In genomic region chr5:64877235-64878026, GRCm38 (mm10) we compare ENCODE assay signal across 9 mouse cellular contexts. TPM values are rescaled to one million over a fixed set of nuclear protein-coding genes. Genes with fewer than 3 reads are reported as not detected.
DNase-seq lines count a peak whose midpoint lies in the region; ATAC-seq and TF ChIP-seq lines count a peak whose summit lies in the region.
"Had no signal": no experiment of that assay in that cellular context is flagged by ENCODE, and none has a peak within 500 bp of the region (broad histone marks: within the 10 kb centered on the region; RNA-seq: fewer than 3 reads in every experiment).

No protein-coding gene starts in this region.

- no peak for DNase-seq in layer of hippocampus, adult 2 months (ENCODE audit: low spot score in 2 of 2)
- DNase-seq in layer of hippocampus, adult 9-10 months (ENCODE audit: low spot score), result no peak
- DNase-seq in limb, embryonic 11.5 days (ENCODE audit: low spot score), result peak; percentile 41
- DNase-seq in spleen, postnatal 14 days (ENCODE audit: low spot score in 2 of 2), result no peak
- no peak for DNase-seq in right cerebral cortex, postnatal 36 days (ENCODE audit: low spot score in 2 of 2)
- no peak for DNase-seq in gastrocnemius, postnatal 10 days

- peaks cover 35% of the 10 kb centered on the region for H3K4me1 ChIP-seq in embryonic facial prominence, embryonic 13.5 days
- peaks cover 27% of the 10 kb centered on the region for H3K4me1 ChIP-seq in limb, embryonic 11.5 days (ENCODE audit: control insufficient read depth, insufficient read depth, low read length)
- H3K4me1 ChIP-seq in stomach, embryonic 14.5 days (ENCODE audit: control insufficient read depth, insufficient read depth, low read length), result peaks cover 23% of the 10 kb centered on the region

- H3K9ac ChIP-seq in embryonic facial prominence, embryonic 13.5 days, result no peak overlapping the region
- H3K9ac ChIP-seq in limb, embryonic 11.5 days (ENCODE audit: low read length), result 0 out of 2 replicates have a peak overlapping the region, but pooled peaks have one; percentile 7
- H3K9ac ChIP-seq in stomach, embryonic 14.5 days (replicated peaks; ENCODE audit: low read depth, low read length), result no peak overlapping the region

- H3K9me3 ChIP-seq in embryonic facial prominence, embryonic 13.5 days, result no peaks in the 10 kb centered on the region
- H3K9me3 ChIP-seq in limb, embryonic 11.5 days (ENCODE audit: control insufficient read depth, low read length), result no peaks in the 10 kb centered on the region
- H3K9me3 ChIP-seq in stomach, embryonic 14.5 days (ENCODE audit: control insufficient read depth, low read depth, low read length), result peaks cover 9% of the 10 kb centered on the region; the same call in 1 of the 2 replicates
- H3K9me3 ChIP-seq: megakaryocyte, embryonic 14.5 days had no signal

- no peak overlapping the region for H3K4me3 ChIP-seq in layer of hippocampus, adult 2 months
- no peak overlapping the region for H3K4me3 ChIP-seq in embryonic facial prominence, embryonic 13.5 days
- H3K4me3 ChIP-seq in limb, embryonic 11.5 days (ENCODE audit: low read depth, low read length), result no peak overlapping the region
- H3K4me3 ChIP-seq in stomach, embryonic 14.5 days (ENCODE audit: low read depth, low read length), result no peak overlapping the region
- H3K4me3 ChIP-seq: megakaryocyte, embryonic 14.5 days had no signal

- no peaks in the 10 kb centered on the region for H3K36me3 ChIP-seq in embryonic facial prominence, embryonic 13.5 days
- no peaks in the 10 kb centered on the region for H3K36me3 ChIP-seq in limb, embryonic 11.5 days (ENCODE audit: control insufficient read depth, insufficient read depth, low read length)
- H3K36me3 ChIP-seq in stomach, embryonic 14.5 days (ENCODE audit: control insufficient read depth, insufficient read depth, low read length), result no peaks in the 10 kb centered on the region

- TF ChIP-seq CTCF in layer of hippocampus, adult 2 months (conservative IDR thresholded peaks at IDR 0.05), result peak; percentile 39

- WGBS in embryonic facial prominence, embryonic 13.5 days, result 15% methylated on average over 15 of the region's 15 CpGs
- WGBS in limb, embryonic 11.5 days, result 38% methylated on average over 15 of the region's 15 CpGs
- 33% methylated on average over 15 of the region's 15 CpGs for WGBS in stomach, embryonic 14.5 days

- H3K27me3 ChIP-seq in embryonic facial prominence, embryonic 13.5 days, result no peaks in the 10 kb centered on the region
- H3K27me3 ChIP-seq in limb, embryonic 11.5 days (ENCODE audit: control insufficient read depth, insufficient read depth, low read length), result no peaks in the 10 kb centered on the region
- H3K27me3 ChIP-seq in stomach, embryonic 14.5 days (ENCODE audit: control insufficient read depth, insufficient read depth, low read length), result no peaks in the 10 kb centered on the region

- ATAC-seq in embryonic facial prominence, embryonic 13.5 days (ENCODE audit: insufficient number of reproducible peaks, insufficient read depth, low FRiP score, low TSS enrichment, low read depth), result no peak
- no peak for ATAC-seq in limb, embryonic 11.5 days (ENCODE audit: insufficient number of reproducible peaks, low FRiP score, low TSS enrichment, low read depth)
- no peak for ATAC-seq in stomach, embryonic 14.5 days (ENCODE audit: insufficient number of reproducible peaks, insufficient read depth, low FRiP score, low read depth)

- no peak overlapping the region for H3K4me2 ChIP-seq in embryonic facial prominence, embryonic 13.5 days
- H3K4me2 ChIP-seq in limb, embryonic 11.5 days (ENCODE audit: low read depth, severe bottlenecking), result no peak overlapping the region
- H3K4me2 ChIP-seq in stomach, embryonic 14.5 days (replicated peaks; ENCODE audit: low read depth, low read length), result no peak overlapping the region

- H3K27ac ChIP-seq in layer of hippocampus, adult 2 months, result peak overlapping the region; percentile 78
- H3K27ac ChIP-seq in embryonic facial prominence, embryonic 13.5 days, result peak overlapping the region; percentile 85
- H3K27ac ChIP-seq in limb, embryonic 11.5 days (replicated peaks; ENCODE audit: low read depth, low read length), result peak overlapping the region; percentile 75
- peak overlapping the region; percentile 81; the same call in 1 of the 2 replicates for H3K27ac ChIP-seq in stomach, embryonic 14.5 days (ENCODE audit: low read length)

RNA-seq across cellular contexts. Expression of gene Tlr1, which starts 55.9 kb away (rescaled TPM):
- total RNA-seq in layer of hippocampus, adult 2 months (2021), result under 1 TPM; 0.44 to 0.59 TPM
- polyA plus RNA-seq in embryonic facial prominence, embryonic 13.5 days (2015; fragmentation: Nextera tagmentation; extraction: Ambion mirVana), result 0.72 and 0.76 TPM in 2 replicates
- 0.23 and 0.36 TPM in 2 replicates for polyA plus RNA-seq in limb, embryonic 11.5 days (2014; fragmentation: Nextera tagmentation; extraction: Ambion mirVana)
- 0.91 and 1.6 TPM in 2 replicates for polyA plus RNA-seq in stomach, embryonic 14.5 days (2014; fragmentation: Nextera tagmentation; extraction: Ambion mirVana)
- under 1 TPM; 0.68 to 0.75 TPM for total RNA-seq in gastrocnemius, postnatal 10 days (2021)
